Mouse (Mus musculus) splenic B cell, adult 2 months (primary cell): ENCODE data around the gene Akap9.
"Not testable (repeated sequence)": the region's sequence is repeated elsewhere in the genome, so short reads cannot be mapped to it uniquely, and the experiment has no call there.

Experiments
- DNase-seq: peaks from one replicate; pipeline ENCODE4 v3.0.0-alpha.2; 2011; ENCODE audit warnings: low read depth, low spot score
- H3K27me3 ChIP-seq: 2 replicates; pipeline ENCODE4 v1.6.1; 2012; ENCODE audit warnings: mild to moderate bottlenecking, low read length, moderate library complexity, mixed read lengths; ENCODE audit not compliant: control insufficient read depth, poor library complexity, insufficient read depth, severe bottlenecking
- H3K36me3 ChIP-seq: 2 replicates; pipeline ENCODE4 v1.6.1; 2012; ENCODE audit warnings: mild to moderate bottlenecking, low read length, moderate library complexity, mixed read lengths; ENCODE audit not compliant: control insufficient read depth, poor library complexity, insufficient read depth, severe bottlenecking

Gene Akap9

DNA sequence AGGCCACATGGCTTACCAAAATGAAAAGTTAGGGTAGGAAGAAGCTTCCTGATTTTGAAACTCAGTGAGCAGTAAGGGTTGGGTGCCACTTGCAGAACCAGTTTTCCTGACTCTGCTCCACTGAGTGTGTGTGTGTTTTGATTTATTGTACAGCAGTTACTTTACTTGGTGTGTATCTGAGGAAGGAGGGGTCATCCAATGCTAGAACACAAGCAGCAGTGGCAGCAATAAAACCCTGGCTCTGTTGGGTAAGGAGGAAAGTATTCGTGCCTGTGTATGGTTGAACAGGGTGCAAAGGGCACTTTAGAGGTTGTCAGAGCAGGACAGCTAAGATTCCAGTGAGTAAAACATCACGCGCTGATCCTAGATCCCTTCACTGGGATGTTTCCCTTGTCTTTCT lies 11.1 kb downstream of the Akap9 start:
- no peaks in the 10 kb centered on the region for H3K27me3 ChIP-seq
- peaks cover 1% of the 10 kb centered on the region; the same call in 1 of the 2 replicates for H3K36me3 ChIP-seq
- DNase-seq, result no peak

DNA sequence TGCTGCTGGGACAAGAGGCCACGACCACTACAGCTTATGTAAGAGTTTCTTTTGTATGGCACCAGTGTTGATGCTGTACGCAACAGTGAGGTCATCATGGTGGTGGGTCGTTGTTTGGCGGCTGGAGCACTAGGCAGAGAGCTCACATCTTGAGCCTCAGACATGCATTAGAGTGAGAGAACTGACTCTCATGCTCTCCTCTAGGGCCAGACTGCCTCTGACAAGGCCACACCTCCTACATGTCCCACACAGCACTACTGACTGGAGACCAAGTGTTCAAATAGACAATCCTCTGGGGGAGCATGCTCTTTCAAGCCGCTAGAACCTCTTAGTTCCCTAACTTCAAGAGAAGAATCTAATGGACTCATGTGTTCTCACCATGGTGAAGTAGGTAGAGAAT lies 11.5 kb downstream of the Akap9 start:
- no peak for DNase-seq
- no peaks in the 10 kb centered on the region for H3K27me3 ChIP-seq
- peaks cover 1% of the 10 kb centered on the region; the same call in 1 of the 2 replicates for H3K36me3 ChIP-seq

DNA sequence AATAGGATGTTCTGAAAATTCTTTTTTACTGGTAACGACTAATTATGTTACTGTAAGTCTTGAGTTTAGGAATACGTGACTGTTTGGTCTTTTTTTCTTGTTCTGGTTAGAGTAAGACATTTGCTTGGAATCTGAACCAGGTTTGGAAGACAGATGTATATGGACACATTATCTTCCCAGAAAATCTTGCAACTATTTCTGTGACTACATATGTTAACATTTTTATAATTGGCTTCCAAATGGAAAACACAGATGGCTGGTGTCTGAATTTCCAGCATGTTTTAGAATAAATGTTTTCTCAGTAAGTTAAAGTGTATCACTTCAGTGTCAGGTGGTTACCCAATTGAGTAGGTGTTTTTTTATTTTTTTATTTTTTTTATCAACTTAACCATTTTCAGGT lies 13.4 kb downstream of the Akap9 start:
- peaks cover 1% of the 10 kb centered on the region; the same call in 1 of the 2 replicates for H3K36me3 ChIP-seq
- DNase-seq, result no peak

GRCm38 (mm10) chr5:3943169-3943568 lies 15.3 kb downstream of the Akap9 start:
- H3K27me3 ChIP-seq, H3K36me3 ChIP-seq, DNase-seq: not testable (repeated sequence)

More for the DNA sequence above, 13.4 kb downstream of the Akap9 start:
- no peaks in the 10 kb centered on the region for H3K27me3 ChIP-seq

DNA sequence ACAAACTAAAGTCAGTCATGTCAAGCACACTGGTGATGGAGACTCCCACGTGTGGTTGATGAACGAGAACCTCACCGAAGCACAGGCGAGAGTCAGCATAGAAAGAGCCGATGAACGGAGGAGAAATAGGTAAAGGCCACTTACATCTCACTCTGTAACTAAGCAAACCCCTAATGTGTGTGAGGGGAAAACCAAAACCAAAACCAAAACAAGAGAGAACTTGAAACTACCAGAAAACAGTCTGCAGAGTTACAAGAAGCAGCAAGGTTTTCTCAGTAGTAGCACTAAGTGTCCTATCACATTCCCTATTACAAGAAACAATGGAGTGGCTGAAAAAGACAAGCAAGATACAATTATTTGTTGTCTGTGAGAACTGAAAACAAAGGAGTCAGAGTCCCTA lies 24.6 kb downstream of the Akap9 start:
- no peaks in the 10 kb centered on the region for H3K27me3 ChIP-seq
- no peak for DNase-seq
- peaks cover 11% of the 10 kb centered on the region for H3K36me3 ChIP-seq

DNA sequence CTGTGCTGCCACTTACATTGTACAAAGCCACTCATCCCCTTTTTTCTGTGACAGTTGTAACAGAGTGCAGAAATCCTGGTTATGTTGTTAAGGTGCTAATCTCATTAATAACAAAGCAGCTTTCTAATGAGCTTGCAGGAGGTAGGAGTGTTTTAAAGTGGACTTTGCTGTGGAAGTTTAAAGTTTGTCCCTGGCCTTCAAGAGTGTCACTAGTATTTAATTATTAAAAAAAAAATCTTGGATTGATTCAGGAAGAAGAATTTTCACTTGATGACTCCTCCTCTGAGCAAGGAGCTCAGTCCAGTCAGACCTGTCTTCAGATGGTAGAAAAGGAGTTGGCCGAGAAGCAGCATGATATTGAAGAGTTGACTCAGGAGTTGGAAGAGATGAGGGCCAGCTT lies 26.7 kb downstream of the Akap9 start:
- no peaks in the 10 kb centered on the region for H3K27me3 ChIP-seq
- no peak for DNase-seq
- H3K36me3 ChIP-seq, result peaks cover 9% of the 10 kb centered on the region; the same call in 1 of the 2 replicates

GRCm38 (mm10) chr5:3961286-3961685 lies 33.4 kb downstream of the Akap9 start:
- no peak for DNase-seq
- H3K36me3 ChIP-seq, result peaks cover 9% of the 10 kb centered on the region; the same call in 1 of the 2 replicates

DNA sequence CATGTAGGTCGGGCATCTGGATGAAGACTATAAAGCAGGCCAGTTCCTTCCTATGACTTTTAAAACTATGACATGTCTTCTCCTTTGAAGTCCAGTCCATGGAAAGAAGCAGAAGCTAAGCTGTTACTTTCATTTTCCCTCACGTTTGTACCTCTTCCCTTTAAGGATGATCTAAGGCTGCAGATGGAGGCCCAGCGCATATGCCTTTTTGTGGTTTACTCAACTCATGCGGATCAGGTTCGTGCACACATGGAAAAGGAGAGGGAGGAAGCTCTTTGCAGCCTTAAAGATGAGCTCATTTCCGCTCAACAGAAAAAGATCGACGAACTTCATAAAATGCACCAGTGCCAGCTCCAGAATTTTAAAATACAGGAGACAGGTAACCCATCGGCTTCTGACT lies 40.6 kb downstream of the Akap9 start:
- Histone ChIP-seq H3K27me3 (no peaks in the 10 kb centered on the region), H3K36me3 (no peaks in the 10 kb centered on the region)
- peak; percentile 4 for DNase-seq

More at GRCm38 (mm10) chr5:3961286-3961685, 33.4 kb downstream of the Akap9 start:
- H3K27me3 ChIP-seq, result no peaks in the 10 kb centered on the region

- Histone ChIP-seq H3K36me3 (peaks cover 2% of the 10 kb centered on the region), H3K27me3 (no peaks in the 10 kb centered on the region)
- DNase-seq, result peak; percentile 60
These were observed 41.3 kb downstream of the Akap9 start for GRCm38 (mm10) chr5:3969114-3969513.

DNA sequence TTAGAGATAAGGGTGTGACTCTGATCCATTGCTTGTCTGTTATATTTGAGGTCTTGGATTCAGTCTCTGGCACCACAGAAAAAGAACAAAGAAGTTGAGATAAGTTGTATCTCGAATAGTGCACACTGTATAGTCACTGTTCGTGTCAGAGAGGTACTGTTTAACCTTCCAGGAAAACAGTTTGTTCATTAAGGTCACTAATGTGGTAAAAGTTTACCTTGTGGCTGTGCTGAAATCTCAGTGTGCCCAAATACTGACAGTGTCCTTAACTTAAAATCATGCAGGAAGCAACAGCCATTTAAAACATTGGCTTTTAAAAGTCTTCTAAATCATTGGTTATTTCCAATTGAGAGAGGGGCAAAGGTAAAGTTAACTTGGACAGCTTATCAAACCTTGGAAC lies 43.1 kb downstream of the Akap9 start:
- no peak for DNase-seq

GRCm38 (mm10) chr5:3973764-3974163 lies 45.9 kb downstream of the Akap9 start:
- Histone ChIP-seq H3K36me3 (peaks cover 12% of the 10 kb centered on the region), H3K27me3 (no peaks in the 10 kb centered on the region)
- DNase-seq, result no peak

More for the DNA sequence above, 43.1 kb downstream of the Akap9 start:
- peaks cover 8% of the 10 kb centered on the region for H3K36me3 ChIP-seq
- H3K27me3 ChIP-seq, result no peaks in the 10 kb centered on the region

DNA sequence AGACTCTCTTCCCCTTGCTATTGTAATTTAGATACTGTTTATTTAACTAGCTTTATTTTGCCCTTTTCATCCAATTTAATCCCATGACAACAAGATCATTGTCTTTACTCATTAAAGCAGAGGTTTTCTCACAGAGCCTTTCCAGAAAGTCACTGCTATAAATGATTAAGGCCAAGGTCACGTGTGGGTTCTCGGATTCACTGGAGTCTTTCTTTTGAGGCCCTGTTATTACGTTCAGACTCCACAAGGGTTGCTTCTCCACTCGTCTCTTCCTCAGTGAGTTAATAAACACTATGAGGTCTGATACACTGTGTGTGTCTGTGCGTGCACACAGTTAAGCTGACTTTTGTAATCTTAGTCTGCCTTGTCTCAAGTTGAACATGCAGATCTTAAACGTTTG lies 47.0 kb downstream of the Akap9 start:
- Histone ChIP-seq H3K27me3 (no peaks in the 10 kb centered on the region), H3K36me3 (peaks cover 12% of the 10 kb centered on the region)
- DNase-seq, result no peak

DNA sequence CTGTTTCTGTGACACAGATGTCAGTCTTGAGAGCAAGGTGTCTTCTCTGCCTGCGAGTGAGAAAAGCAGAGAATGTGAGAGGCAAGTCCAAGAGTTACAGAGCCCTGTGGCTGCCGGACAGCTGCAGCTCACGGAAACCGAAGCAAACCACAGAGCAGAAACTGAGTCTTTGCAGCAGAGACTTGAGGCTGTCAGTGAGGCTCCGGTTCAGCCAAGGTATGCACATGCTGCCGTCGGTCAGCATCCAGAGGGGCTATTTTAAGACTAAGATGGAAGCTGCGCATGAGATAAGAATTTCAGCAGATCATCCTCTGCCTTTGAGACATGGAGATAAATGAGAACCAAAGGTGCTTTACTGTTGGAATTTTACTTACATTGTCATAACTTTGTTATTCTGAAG lies 48.3 kb downstream of the Akap9 start:
- no peak for DNase-seq
- peaks cover 12% of the 10 kb centered on the region for H3K36me3 ChIP-seq
- H3K27me3 ChIP-seq, result no peaks in the 10 kb centered on the region

- no peak for DNase-seq
- Histone ChIP-seq H3K36me3 (peaks cover 12% of the 10 kb centered on the region), H3K27me3 (no peaks in the 10 kb centered on the region)
These were observed 50.0 kb downstream of the Akap9 start for GRCm38 (mm10) chr5:3977904-3978303.

- peaks cover 4% of the 10 kb centered on the region for H3K36me3 ChIP-seq
- H3K27me3 ChIP-seq, result no peaks in the 10 kb centered on the region
- no peak for DNase-seq
These were observed 61.8 kb downstream of the Akap9 start for GRCm38 (mm10) chr5:3989608-3990007.

GRCm38 (mm10) chr5:3990499-3990898 lies 62.6 kb downstream of the Akap9 start:
- DNase-seq, result no peak
- Histone ChIP-seq H3K36me3 (peaks cover 4% of the 10 kb centered on the region), H3K27me3 (no peaks in the 10 kb centered on the region)
